Mouse (Mus musculus) urinary bladder, adult 18-20 months (tissue): ENCODE measurements around the gene Madcam1.
A peak's percentile ranks its signal among the peaks of the same experiment; 100 is the strongest.
"Not testable (repeated sequence)": the region's sequence is repeated elsewhere in the genome, so short reads cannot be mapped to it uniquely, and the experiment has no call there.

ENCODE experiments used
- DNase-seq, 2 experiments: peaks; one replicate each; pipeline ENCODE4 v3.0.0; 2022; ENCODE audit warnings: low spot score in 2 of 2, mixed read lengths in 2 of 2

The Madcam1 gene

GRCm38 (mm10) chr10:79688720-79689119 is 24.4 kb downstream of the Madcam1 start, which contains the start of gene Gzmm:
Gene Gzmm, plus strand, starts transcription at chr10:79689020.
- DNase-seq, result no peak

GRCm38 (mm10) chr10:79689178-79689577 is 24.8 kb downstream of the Madcam1 start:
- DNase-seq, result no peak

GRCm38 (mm10) chr10:79691986-79692548 is 27.7 kb downstream of the Madcam1 start:
- no peak for DNase-seq

- DNase-seq, result no peak
Observed at GRCm38 (mm10) chr10:79693580-79694378, 29.4 kb downstream of the Madcam1 start.

GRCm38 (mm10) chr10:79694379-79694655 is 30.0 kb downstream of the Madcam1 start:
- DNase-seq, result no peak

- peak in 1 of 2 experiments; percentile 62 for DNase-seq
Observed at GRCm38 (mm10) chr10:79695231-79696128, 31.1 kb downstream of the Madcam1 start.

GRCm38 (mm10) chr10:79696129-79696651 is 31.8 kb downstream of the Madcam1 start:
- no peak for DNase-seq

- no peak for DNase-seq
Observed at GRCm38 (mm10) chr10:79697916-79698315, 33.6 kb downstream of the Madcam1 start.

GRCm38 (mm10) chr10:79698459-79698858 is 34.1 kb downstream of the Madcam1 start:
- DNase-seq, result no peak

GRCm38 (mm10) chr10:79700676-79701075 is 36.3 kb downstream of the Madcam1 start:
- DNase-seq, result no peak

GRCm38 (mm10) chr10:79701443-79702129 is 37.2 kb downstream of the Madcam1 start:
- no peak for DNase-seq

GRCm38 (mm10) chr10:79702970-79703369 is 38.6 kb downstream of the Madcam1 start:
- DNase-seq, result not testable (repeated sequence)

- DNase-seq, result no peak
Observed at GRCm38 (mm10) chr10:79703541-79703940, 39.2 kb downstream of the Madcam1 start.

- DNase-seq, result peak; percentile 95 to 98
Observed at GRCm38 (mm10) chr10:79704065-79704969, 40.0 kb downstream of the Madcam1 start, which contains the start of gene Bsg. Gene Bsg, plus strand, starts transcription at chr10:79704491.

GRCm38 (mm10) chr10:79704970-79705360 is 40.6 kb downstream of the Madcam1 start:
- DNase-seq, result no peak

GRCm38 (mm10) chr10:79705951-79706350 is 41.6 kb downstream of the Madcam1 start:
- DNase-seq, result no peak

GRCm38 (mm10) chr10:79706406-79707094 is 42.2 kb downstream of the Madcam1 start:
- DNase-seq, result no peak

- DNase-seq, result no peak
Observed at GRCm38 (mm10) chr10:79707162-79707561, 42.8 kb downstream of the Madcam1 start.

GRCm38 (mm10) chr10:79707759-79708158 is 43.4 kb downstream of the Madcam1 start:
- no peak for DNase-seq

GRCm38 (mm10) chr10:79708668-79709067 is 44.3 kb downstream of the Madcam1 start:
- no peak for DNase-seq
